Mouse (Mus musculus): ENCODE results near the gene Ncoa7.

DNA sequence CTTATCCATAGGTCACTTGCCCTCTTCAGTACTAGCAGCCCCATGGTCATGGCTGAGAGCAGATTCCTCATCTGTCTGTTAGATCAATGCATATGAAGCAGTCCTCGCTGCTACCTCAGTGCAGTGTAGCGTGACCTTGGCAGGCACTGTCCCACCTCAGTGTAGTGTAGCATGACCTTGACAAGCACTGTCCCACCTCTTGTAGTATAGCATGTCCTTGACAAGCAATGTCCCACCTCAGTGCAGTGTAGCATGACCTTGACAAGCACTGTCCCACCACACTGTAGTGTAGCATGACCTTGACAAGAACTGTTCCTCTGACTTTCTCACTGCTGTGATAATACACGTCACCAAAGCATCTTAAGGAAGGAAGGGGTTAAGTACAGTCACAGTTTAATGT, 82.6 kb downstream of the Ncoa7 start:
- TF ChIP-seq POLR2A (IDR thresholded peaks at IDR 0.05; ENCODE audit: low read depth, low read length) (no peak), CTCF (conservative IDR thresholded peaks at IDR 0.05; ENCODE audit: insufficient read depth, insufficient read length, low read depth, low read length) (no peak)
